Mouse (Mus musculus): ENCODE results near the gene Gm36079.
"Not testable (repeated sequence)": the region's sequence is repeated elsewhere in the genome, so short reads cannot be mapped to it uniquely, and the experiment has no call there.

Gene Gm36079

DNA sequence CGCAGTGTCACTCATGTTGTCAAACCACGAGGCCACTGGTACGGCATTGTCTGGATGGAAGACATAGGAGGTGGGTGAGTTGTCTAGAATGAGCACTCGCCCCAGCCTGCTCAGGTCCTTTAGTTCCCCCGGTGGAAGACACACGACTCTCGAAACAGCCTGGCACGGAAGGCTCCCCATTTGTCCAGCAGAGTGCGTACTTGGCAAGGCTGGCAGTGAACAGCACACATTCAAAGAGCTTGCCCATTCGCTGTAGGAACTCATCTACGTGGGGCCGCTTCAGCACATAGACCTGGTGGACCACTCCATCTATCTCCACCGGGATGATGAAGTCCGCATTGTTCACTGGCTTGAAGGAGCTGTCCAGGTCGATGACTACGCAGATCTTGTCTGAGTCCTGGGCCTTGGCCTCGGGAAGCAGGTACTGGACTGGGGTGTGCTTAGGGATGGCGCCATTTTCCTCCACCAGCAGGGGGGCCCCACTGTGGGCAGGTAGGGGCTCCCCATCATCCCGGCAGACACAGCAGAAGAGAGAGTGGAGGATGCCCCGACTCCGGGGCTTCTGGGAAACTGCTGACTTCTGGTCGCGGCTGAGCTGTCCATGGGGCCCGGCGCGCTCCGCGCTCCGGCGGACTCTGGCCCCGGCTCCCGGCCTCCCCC lies 11.3 kb downstream of the Gm36079 start:
- DNase-seq (ENCODE audit: extremely low spot score) = not testable (repeated sequence)

DNA sequence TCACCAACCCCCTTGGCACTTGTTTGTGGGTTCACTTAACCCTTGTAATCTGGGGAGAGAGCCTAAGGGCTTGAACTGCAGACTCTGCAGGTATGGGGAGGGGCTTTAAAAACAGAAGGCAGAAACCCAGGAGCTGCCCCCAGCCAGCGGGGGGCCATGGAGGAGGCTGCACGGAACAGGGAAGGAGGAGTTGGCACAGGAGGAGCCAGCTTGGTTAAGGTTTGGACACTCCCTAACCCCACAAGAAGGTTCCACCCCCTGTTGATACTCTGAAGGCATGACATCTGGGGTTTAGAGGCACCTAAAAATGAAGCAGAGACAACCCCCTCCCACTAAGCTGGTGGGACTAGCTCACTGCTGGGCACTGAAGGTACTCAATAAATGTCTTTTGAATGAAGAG lies 12.8 kb downstream of the Gm36079 start:
- DNase-seq (ENCODE audit: extremely low spot score) = not testable (repeated sequence)

DNA sequence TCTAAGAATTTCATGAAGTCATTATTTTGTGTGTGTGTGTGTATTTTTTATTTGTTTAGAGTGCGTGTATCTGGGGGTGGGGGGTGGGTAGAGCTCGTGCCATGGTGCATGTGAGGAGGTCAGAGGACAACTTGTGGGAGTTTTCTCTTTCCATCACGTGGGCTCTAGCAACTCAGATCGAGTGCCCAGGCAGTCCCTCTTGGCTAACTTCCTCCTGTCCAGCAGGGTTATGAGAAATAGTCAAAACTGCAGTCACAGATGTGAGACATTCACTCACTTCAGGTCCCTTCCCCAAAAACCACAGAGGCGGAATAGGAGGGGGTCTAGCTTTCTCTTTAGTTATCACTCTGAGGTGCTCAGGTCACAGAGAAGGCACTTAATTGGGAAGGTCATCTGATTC lies 13.3 kb downstream of the Gm36079 start:
- not testable (repeated sequence) for DNase-seq (ENCODE audit: extremely low spot score)

DNA sequence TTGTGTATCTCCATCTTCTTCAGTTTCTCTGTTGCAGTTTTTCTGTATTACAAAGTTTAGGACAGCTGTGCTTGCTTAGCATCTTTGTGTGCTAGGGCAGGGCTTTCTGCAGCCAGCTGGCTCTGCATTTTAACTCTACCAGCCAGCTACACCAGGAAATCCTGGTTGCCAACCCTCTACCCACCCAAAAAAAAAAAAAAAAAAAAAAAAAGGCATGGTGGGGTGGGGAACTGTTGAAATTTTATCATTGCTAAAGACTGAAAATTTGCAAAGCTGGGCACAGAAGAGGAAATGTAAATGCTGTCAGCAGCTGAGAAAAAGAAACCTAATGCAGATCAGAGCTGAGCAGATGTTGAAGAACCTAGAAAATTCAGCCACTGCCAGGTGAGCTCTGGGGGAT lies 16.7 kb downstream of the Gm36079 start:
- DNase-seq (ENCODE audit: extremely low spot score) = not testable (repeated sequence)

DNA sequence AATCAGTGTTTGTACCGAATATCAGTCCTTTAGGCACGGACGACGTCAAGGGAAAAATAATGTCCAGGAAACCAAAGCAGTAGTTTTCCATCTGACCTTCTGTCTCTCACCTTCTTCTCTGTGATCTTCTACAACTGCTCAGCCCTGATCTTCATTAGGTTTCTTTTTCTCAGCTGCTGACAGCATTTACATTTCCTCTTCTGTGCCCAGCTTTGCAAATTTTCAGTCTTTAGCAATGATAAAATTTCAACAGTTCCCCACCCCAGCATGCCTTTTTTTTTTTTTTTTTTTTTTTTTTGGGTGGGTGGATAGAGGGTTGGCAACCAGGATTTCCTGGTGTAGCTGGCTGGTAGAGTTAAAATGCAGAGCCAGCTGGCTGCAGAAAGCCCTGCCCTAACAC lies 27.6 kb downstream of the Gm36079 start:
- DNase-seq (ENCODE audit: extremely low spot score) = not testable (repeated sequence)

DNA sequence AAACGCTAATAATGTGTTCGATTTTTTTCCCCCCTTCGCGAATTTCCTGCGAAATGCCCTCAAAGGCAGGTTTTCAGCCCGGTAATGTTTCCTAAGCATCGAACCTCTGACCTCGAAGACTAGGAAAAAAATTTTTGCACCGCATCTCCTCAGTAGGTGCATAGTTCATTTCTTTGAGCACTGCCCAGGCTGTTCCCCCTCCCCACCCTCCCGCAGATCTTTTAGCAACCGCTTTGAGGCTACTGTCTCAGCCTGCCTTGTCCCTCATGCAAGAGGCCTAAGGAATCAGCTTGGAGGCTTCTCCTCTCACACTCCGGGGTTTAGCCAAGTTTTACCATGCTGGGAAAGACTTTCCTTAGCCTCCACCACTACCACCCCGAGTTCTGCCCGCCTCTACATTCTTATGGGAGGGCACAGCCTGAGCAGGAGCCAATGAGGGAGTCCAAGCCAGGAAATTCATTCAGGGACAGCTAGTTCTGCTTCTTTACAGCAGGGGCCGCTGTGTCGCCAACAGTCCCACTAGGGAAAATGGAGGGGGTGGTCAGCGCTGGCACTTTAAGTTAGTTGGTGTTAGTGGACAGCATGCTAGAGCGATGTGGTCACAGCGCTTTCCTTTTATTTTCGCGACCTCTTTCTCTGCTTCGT lies 28.2 kb downstream of the Gm36079 start:
- DNase-seq (ENCODE audit: extremely low spot score) = not testable (repeated sequence)

DNA sequence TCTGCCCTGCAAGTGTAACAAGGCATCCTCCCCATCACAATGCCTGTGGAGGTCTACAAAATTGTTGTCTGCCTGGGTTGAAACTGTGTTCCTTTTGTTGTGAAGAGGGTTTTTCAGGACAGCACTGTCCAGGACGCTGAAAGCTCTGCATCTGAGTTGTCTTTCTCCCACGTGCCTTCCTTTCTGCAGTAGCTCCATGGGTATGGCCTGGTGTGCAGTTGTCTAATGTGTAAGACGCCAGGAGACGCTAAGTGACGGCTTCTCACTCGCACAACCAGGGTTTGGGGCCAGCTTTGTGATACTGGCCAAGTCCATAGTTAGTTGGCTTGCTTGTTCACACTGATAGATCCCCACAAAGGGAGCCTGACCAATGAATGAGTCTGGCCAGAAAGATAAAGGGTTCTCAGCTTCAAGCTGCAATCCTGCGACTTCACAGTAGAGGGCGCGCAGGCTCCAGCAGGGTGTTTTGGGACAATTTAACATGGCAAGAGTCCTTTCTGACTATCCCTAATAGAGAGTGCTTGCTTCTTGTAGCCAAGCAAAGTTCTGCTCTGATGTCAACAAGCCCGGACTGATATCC lies 34.8 kb downstream of the Gm36079 start:
- DNase-seq (ENCODE audit: extremely low spot score) = not testable (repeated sequence)

DNA sequence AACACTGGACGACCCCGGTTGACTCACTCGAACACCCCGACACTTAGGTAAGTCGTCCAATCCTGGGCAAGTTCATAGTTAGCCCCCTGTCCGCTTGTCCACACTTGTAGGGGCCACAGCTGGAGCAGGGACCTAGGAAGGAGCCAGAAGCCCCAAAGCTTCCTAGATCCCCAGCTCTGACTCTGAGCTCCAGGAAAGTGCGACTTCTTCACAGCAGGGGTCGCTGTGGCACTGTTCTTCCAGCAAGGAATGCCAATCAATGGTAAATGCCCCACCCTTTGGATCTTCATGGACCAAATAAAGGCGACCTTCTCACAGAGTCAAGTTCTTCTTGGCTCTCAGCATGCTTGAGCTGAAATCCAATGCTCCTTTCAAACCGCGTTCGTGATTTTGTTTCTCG lies 35.5 kb downstream of the Gm36079 start:
- not testable (repeated sequence) for DNase-seq (ENCODE audit: extremely low spot score)

All from embryo, embryonic 9.5 days (tissue).